Mouse (Mus musculus): Measurements from ENCODE around the gene Kmt2b. TPM values are rescaled to one million over a fixed set of nuclear protein-coding genes. Genes with fewer than 3 reads are reported as not detected.

Gene Kmt2b
- polyA plus RNA-seq, 2 experiments: 13.1 to 62.0 TPM

- peaks cover 48% of the 10 kb centered on the region for H3K36me3 ChIP-seq (ENCODE audit: control insufficient read depth, insufficient read depth, low read length)
- 90% methylated on average over 12 of the region's 12 CpGs for whole genome bisulfite sequencing
- no peak within 1 kb of the TSS for H3K27ac ChIP-seq (replicated peaks; ENCODE audit: low read depth, low read length)
- H3K9ac ChIP-seq (ENCODE audit: low read depth, low read length, severe bottlenecking): 0 out of 2 replicates have a peak within 1 kb of the TSS, but pooled peaks have one; percentile 18
- no peak for ATAC-seq (ENCODE audit: low FRiP score, low read depth)
- no peak for TF ChIP-seq POLR2A (IDR thresholded peaks at IDR 0.05; ENCODE audit: borderline replicate concordance, extremely low read depth, insufficient read depth, insufficient read length)
- H3K4me2 ChIP-seq (replicated peaks; ENCODE audit: low read depth, low read length, severe bottlenecking): peak within 1 kb of the TSS; percentile 52; the same call in 1 of the 2 replicates
- H3K4me1 ChIP-seq (ENCODE audit: control insufficient read depth, insufficient read depth, low read length): peaks cover 8% of the 10 kb centered on the region
- peak within 1 kb of the TSS; percentile 74; the same call in 1 of the 2 replicates for H3K4me3 ChIP-seq (replicated peaks; ENCODE audit: low read length)
- DNase-seq (ENCODE audit: low spot score): no peak
- no peaks in the 10 kb centered on the region for H3K9me3 ChIP-seq (ENCODE audit: control insufficient read depth, low read length)
- no peaks in the 10 kb centered on the region for H3K27me3 ChIP-seq (ENCODE audit: control insufficient read depth, insufficient read depth, low read length)
Measured at GRCm38 (mm10) chr7:30564970-30565571, 23.5 kb downstream of the Kmt2b start, which contains the start of gene Igflr1. Gene Igflr1, plus strand, starts transcription at chr7:30565427.

- ATAC-seq (ENCODE audit: low FRiP score, low read depth): no peak
- no peaks in the 10 kb centered on the region for H3K27me3 ChIP-seq (ENCODE audit: control insufficient read depth, insufficient read depth, low read length)
- H3K9ac ChIP-seq (ENCODE audit: low read depth, low read length, severe bottlenecking): peak overlapping the region; percentile 18; the same call in 1 of the 2 replicates
- WGBS: 23% methylated on average over 6 of the region's 6 CpGs
- peaks cover 10% of the 10 kb centered on the region for H3K4me1 ChIP-seq (ENCODE audit: control insufficient read depth, insufficient read depth, low read length)
- peak overlapping the region; percentile 52 for H3K4me2 ChIP-seq (replicated peaks; ENCODE audit: low read depth, low read length, severe bottlenecking)
- TF ChIP-seq POLR2A (IDR thresholded peaks at IDR 0.05; ENCODE audit: borderline replicate concordance, extremely low read depth, insufficient read depth, insufficient read length): no peak
- peak overlapping the region; percentile 74 for H3K4me3 ChIP-seq (replicated peaks; ENCODE audit: low read length)
- peaks cover 36% of the 10 kb centered on the region for H3K36me3 ChIP-seq (ENCODE audit: control insufficient read depth, insufficient read depth, low read length)
- H3K9me3 ChIP-seq (ENCODE audit: control insufficient read depth, low read length): no peaks in the 10 kb centered on the region
- no peak for DNase-seq (ENCODE audit: low spot score)
- H3K27ac ChIP-seq (replicated peaks; ENCODE audit: low read depth, low read length): no peak overlapping the region
Measured at GRCm38 (mm10) chr7:30563906-30564280, 24.6 kb downstream of the Kmt2b start.

- H3K27me3 ChIP-seq (ENCODE audit: control insufficient read depth, insufficient read depth, low read length): no peaks in the 10 kb centered on the region
- DNase-seq (ENCODE audit: low spot score) (peak; percentile 98), ATAC-seq (ENCODE audit: low FRiP score, low read depth) (peak; percentile 90)
- H3K9me3 ChIP-seq (ENCODE audit: control insufficient read depth, low read length): no peaks in the 10 kb centered on the region
- peaks cover 30% of the 10 kb centered on the region for H3K36me3 ChIP-seq (ENCODE audit: control insufficient read depth, insufficient read depth, low read length)
- H3K4me3 ChIP-seq (replicated peaks; ENCODE audit: low read length): peak within 1 kb of the TSS; percentile 74
- under 1% methylated on average over 43 of the region's 45 CpGs for WGBS
- peaks cover 16% of the 10 kb centered on the region for H3K4me1 ChIP-seq (ENCODE audit: control insufficient read depth, insufficient read depth, low read length)
- H3K4me2 ChIP-seq (replicated peaks; ENCODE audit: low read depth, low read length, severe bottlenecking): peak within 1 kb of the TSS; percentile 52
- H3K27ac ChIP-seq (replicated peaks; ENCODE audit: low read depth, low read length): peak within 1 kb of the TSS; percentile 86
- no peak for TF ChIP-seq POLR2A (IDR thresholded peaks at IDR 0.05; ENCODE audit: borderline replicate concordance, extremely low read depth, insufficient read depth, insufficient read length)
- peak within 1 kb of the TSS; percentile 70 for H3K9ac ChIP-seq (ENCODE audit: low read depth, low read length, severe bottlenecking)
Measured at GRCm38 (mm10) chr7:30563117-30563905, 25.2 kb downstream of the Kmt2b start, which contains the start of the genes U2af1l4, Gm49396 and Psenen. Gene U2af1l4, plus strand, starts transcription at chr7:30563301. Gene Gm49396, plus strand, starts transcription at chr7:30563344. Gene Psenen, minus strand, starts transcription at chr7:30563627.

- ATAC-seq (ENCODE audit: low FRiP score, low read depth) (no peak; the same call in 1 of the 2 replicates), DNase-seq (ENCODE audit: low spot score) (peak; percentile 3)
- H3K4me3 ChIP-seq (replicated peaks; ENCODE audit: low read length): peak overlapping the region; percentile 74
- peak overlapping the region; percentile 48 for H3K4me2 ChIP-seq (replicated peaks; ENCODE audit: low read depth, low read length, severe bottlenecking)
- H3K27me3 ChIP-seq (ENCODE audit: control insufficient read depth, insufficient read depth, low read length): no peaks in the 10 kb centered on the region
- H3K36me3 ChIP-seq (ENCODE audit: control insufficient read depth, insufficient read depth, low read length): peaks cover 26% of the 10 kb centered on the region
- peak overlapping the region; percentile 55 for H3K9ac ChIP-seq (ENCODE audit: low read depth, low read length, severe bottlenecking)
- no peaks in the 10 kb centered on the region for H3K9me3 ChIP-seq (ENCODE audit: control insufficient read depth, low read length)
- peaks cover 16% of the 10 kb centered on the region for H3K4me1 ChIP-seq (ENCODE audit: control insufficient read depth, insufficient read depth, low read length)
- peak overlapping the region; percentile 86 for H3K27ac ChIP-seq (replicated peaks; ENCODE audit: low read depth, low read length)
- no peak for TF ChIP-seq POLR2A (IDR thresholded peaks at IDR 0.05; ENCODE audit: borderline replicate concordance, extremely low read depth, insufficient read depth, insufficient read length)
- WGBS: 1% methylated on average over 27 of the region's 27 CpGs
Measured at GRCm38 (mm10) chr7:30562526-30563116, 25.9 kb downstream of the Kmt2b start.

GRCm38 (mm10) chr7:30560296-30560695, 28.2 kb downstream of the Kmt2b start:
- Histone ChIP-seq H3K9ac (ENCODE audit: low read depth, low read length, severe bottlenecking) (no peak overlapping the region), H3K36me3 (ENCODE audit: control insufficient read depth, insufficient read depth, low read length) (peaks cover 31% of the 10 kb centered on the region), H3K27me3 (ENCODE audit: control insufficient read depth, insufficient read depth, low read length) (no peaks in the 10 kb centered on the region), H3K4me2 (replicated peaks; ENCODE audit: low read depth, low read length, severe bottlenecking) (no peak overlapping the region), H3K4me1 (ENCODE audit: control insufficient read depth, insufficient read depth, low read length) (peaks cover 16% of the 10 kb centered on the region), H3K9me3 (ENCODE audit: control insufficient read depth, low read length) (no peaks in the 10 kb centered on the region), H3K27ac (replicated peaks; ENCODE audit: low read depth, low read length) (no peak overlapping the region), H3K4me3 (replicated peaks; ENCODE audit: low read length) (no peak overlapping the region)
- TF ChIP-seq POLR2A (IDR thresholded peaks at IDR 0.05; ENCODE audit: borderline replicate concordance, extremely low read depth, insufficient read depth, insufficient read length): no peak
- DNase-seq (ENCODE audit: low spot score) (no peak), ATAC-seq (ENCODE audit: low FRiP score, low read depth) (no peak)
- 70% methylated on average over 2 of the region's 2 CpGs for WGBS

Measured in limb, embryonic 14.5 days (tissue).